Mouse (Mus musculus) splenic B cell, adult 2 months (primary cell): ENCODE data around the gene Olfr889.
"Not testable (repeated sequence)": the region's sequence is repeated elsewhere in the genome, so short reads cannot be mapped to it uniquely, and the experiment has no call there.

Source experiments
- DNase-seq: peaks from one replicate; pipeline ENCODE4 v3.0.0-alpha.2; 2011; ENCODE audit warnings: low read depth, low spot score
- H3K27me3 ChIP-seq: 2 replicates; pipeline ENCODE4 v1.6.1; 2012; ENCODE audit warnings: mild to moderate bottlenecking, low read length, moderate library complexity, mixed read lengths; ENCODE audit not compliant: control insufficient read depth, poor library complexity, insufficient read depth, severe bottlenecking
- H3K36me3 ChIP-seq: 2 replicates; pipeline ENCODE4 v1.6.1; 2012; ENCODE audit warnings: mild to moderate bottlenecking, low read length, moderate library complexity, mixed read lengths; ENCODE audit not compliant: control insufficient read depth, poor library complexity, insufficient read depth, severe bottlenecking

Olfr889 gene

DNA sequence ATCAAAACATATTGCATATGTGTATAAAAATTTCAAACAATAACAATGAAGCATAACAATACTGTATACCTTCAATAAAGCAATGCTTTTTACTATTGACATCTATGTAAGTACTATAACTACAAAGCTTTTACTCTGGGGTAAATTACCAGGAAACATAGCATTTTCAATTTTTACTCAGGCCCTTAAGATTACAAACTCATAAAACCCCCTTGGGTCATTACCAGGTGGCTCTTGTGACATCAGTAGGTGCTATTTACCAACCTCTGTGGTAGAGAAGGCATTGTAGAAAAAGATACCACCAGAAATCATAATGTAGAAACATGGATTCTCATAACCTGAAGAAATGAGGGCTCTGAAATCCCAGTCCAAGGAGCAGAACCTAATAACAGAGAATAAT, at the start of gene Olfr889:
Gene Olfr889 (plus strand): TSS at position 301 of the 400 bp plus-strand sequence.
- no peak for DNase-seq
- no peaks in the 10 kb centered on the region for H3K27me3 ChIP-seq
- H3K36me3 ChIP-seq = no peaks in the 10 kb centered on the region

DNA sequence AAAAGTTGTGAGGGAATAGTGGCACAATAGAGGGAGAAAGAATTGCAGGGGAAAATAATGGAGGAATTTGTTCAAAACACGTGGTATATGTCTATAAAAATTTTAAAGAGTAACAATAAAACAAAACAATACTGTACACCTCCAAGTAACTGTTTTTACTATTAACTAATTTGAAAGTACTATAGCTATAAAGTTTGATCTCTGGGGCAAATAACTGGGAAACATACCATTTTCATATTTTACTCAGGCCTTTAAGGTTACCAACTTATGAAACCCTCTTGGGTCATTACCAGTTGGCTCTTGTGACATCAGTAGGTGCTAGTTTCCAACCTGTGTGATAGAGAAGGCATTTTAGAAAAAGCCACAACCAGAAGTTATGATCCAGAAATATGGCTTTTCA, 31.2 kb upstream of the Olfr889 start, which contains the start of gene Olfr887:
Gene Olfr887 (plus strand): TSS at position 301 of the 400 bp plus-strand sequence.
- DNase-seq = no peak
- H3K36me3 ChIP-seq = no peaks in the 10 kb centered on the region
- no peaks in the 10 kb centered on the region for H3K27me3 ChIP-seq

DNA sequence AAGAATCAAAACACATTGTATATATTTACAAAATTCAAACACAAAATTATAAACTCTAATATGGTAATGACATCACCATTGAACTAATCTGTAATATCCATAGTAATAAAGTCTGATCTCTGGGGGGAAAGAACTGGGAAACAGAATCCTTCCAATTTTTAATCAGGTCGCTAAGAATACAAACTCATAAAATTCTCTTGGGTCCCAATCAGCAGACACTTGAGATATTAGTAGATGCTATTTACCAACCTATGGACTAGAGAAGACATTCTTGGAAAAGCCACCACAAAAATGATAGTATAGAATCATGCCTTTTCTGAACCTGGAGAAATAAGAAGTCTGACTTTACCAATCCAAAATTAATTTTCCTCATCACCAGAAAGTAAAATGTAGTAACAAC, 7.2 kb upstream of the Olfr889 start, which contains the start of gene Olfr888:
Gene Olfr888 (plus strand): TSS at position 301 of the 400 bp plus-strand sequence.
- no peaks in the 10 kb centered on the region for H3K27me3 ChIP-seq
- H3K36me3 ChIP-seq = no peaks in the 10 kb centered on the region
- DNase-seq = no peak

DNA sequence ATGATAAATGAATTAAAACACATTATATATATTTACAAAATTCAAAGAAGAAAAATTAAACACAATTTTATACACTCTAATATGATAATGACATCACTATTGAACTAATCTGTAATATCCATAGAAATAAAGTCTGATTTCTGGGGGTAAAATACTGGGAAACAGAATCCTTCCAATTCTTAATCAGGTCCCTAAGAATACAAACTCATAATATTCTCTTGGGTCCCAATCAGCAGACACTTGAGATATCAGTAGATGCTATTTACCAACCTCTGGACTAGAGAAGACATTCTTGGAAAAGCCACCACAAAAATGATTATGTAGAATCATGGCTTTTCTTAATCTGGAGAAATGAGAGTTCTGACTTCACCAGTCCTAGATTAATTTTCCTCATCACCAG, 27.2 kb downstream of the Olfr889 start, which contains the start of gene Olfr890:
Gene Olfr890 (plus strand): TSS at position 301 of the 400 bp plus-strand sequence.
- Histone ChIP-seq H3K36me3 (no peaks in the 10 kb centered on the region), H3K27me3 (no peaks in the 10 kb centered on the region)
- no peak for DNase-seq

DNA sequence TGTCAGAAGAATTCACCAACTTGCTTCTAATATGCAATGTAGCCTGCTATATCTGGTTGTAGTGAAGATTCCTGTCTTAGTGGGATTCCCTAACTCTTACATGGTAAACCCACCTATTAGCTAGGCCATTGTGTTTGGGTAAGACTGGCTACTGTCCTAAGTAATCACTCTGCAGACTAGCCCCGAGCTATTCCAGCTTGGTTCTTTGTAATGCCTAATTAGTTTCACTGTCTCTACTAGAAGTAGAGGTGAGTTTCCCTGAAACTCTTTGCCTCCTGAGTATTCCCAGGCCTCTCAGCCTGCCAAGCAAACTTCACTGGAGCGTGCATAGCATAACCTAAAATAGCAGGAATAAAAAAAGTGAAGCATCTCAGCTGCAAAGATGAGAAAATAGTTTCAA, 53.3 kb downstream of the Olfr889 start:
- H3K27me3 ChIP-seq, DNase-seq, H3K36me3 ChIP-seq: not testable (repeated sequence)
